Mouse (Mus musculus) left cerebral cortex, adult 2 months (tissue): Measurements from ENCODE around the gene Ptprh. TPM values are rescaled to one million over a fixed set of nuclear protein-coding genes. Genes with fewer than 3 reads are reported as not detected.
"Not testable (repeated sequence)": the region's sequence is repeated elsewhere in the genome, so short reads cannot be mapped to it uniquely, and the experiment has no call there.

ENCODE experiments used
- DNase-seq, 2 experiments: peaks; one replicate each; pipeline ENCODE4 v3.0.0; 2021 to 2022; ENCODE audit warnings: low spot score in 2 of 2, mixed read lengths in 1 of 2; ENCODE audit errors: extremely low spot score in 1 of 2
- H3K27ac ChIP-seq: fragments of 200-600 bp; 2 replicates; pipeline ENCODE4 v1.8.1; 2022
- H3K4me3 ChIP-seq: fragments of 200-600 bp; 2 replicates; pipeline ENCODE4 v1.8.1; 2022
- CTCF ChIP-seq: fragments of 200-600 bp; IDR thresholded peaks from 2 replicates; pipeline ENCODE4 v1.8.1; 2022; ENCODE audit warnings: antibody characterized with exemption, mild to moderate bottlenecking, moderate library complexity
- intact Hi-C: fragments of 180-260 bp; cut with DNase I; formaldehyde crosslinking; loops from one replicate; pipeline ENCODE4 v1.15.1; 2025
- total RNA-seq, 2 experiments: library from RNA; stranded (reverse); gene quantifications; 2 replicates each; pipeline ENCODE4 v1.2.3; 2021

Gene Ptprh
- total RNA-seq, 2 experiments from 2014 or later: 0.35 to 0.43 TPM

- no peak for DNase-seq
- intact Hi-C loops: no loop called here
- H3K27ac ChIP-seq: no peak within 1 kb of the TSS
- no peak within 1 kb of the TSS for H3K4me3 ChIP-seq
- no peak for TF ChIP-seq CTCF
These were observed 71.7 kb downstream of the Ptprh start, which contains the start of gene Dnaaf3 for GRCm38 (mm10) chr7:4532005-4532729. Gene Dnaaf3, minus strand, starts transcription at chr7:4532453.

- H3K4me3 ChIP-seq, H3K27ac ChIP-seq, intact Hi-C loops, DNase-seq: not testable (repeated sequence)
These were observed 73.7 kb downstream of the Ptprh start for GRCm38 (mm10) chr7:4530166-4530565.

- intact Hi-C loops: no loop called here
- no peak overlapping the region for H3K4me3 ChIP-seq
- DNase-seq: no peak
- H3K27ac ChIP-seq: no peak overlapping the region
- TF ChIP-seq CTCF: no peak
These were observed 76.5 kb downstream of the Ptprh start for GRCm38 (mm10) chr7:4527302-4527689.

GRCm38 (mm10) chr7:4526341-4527301 is 77.2 kb downstream of the Ptprh start:
- intact Hi-C loops: no loop called here
- no peak overlapping the region for H3K27ac ChIP-seq
- TF ChIP-seq CTCF: peak; percentile 68

GRCm38 (mm10) chr7:4524212-4524922 is 79.5 kb downstream of the Ptprh start, which contains the start of gene Tnni3:
Gene Tnni3, minus strand, starts transcription at chr7:4524229.
- H3K27ac ChIP-seq, DNase-seq, H3K4me3 ChIP-seq: not testable (repeated sequence)
- intact Hi-C loops: loop anchor here (5.0 kb wide), 1 partner anchor 92 kb away; no protein-coding TSS in a partner anchor
- TF ChIP-seq CTCF: peak; percentile 60

More at GRCm38 (mm10) chr7:4526341-4527301, 77.2 kb downstream of the Ptprh start:
- H3K4me3 ChIP-seq: peak overlapping the region; percentile 21; the same call in 1 of the 2 replicates
- peak; percentile 73 to 75 for DNase-seq

- no peak for TF ChIP-seq CTCF
- no peak overlapping the region for H3K4me3 ChIP-seq
- intact Hi-C loops: loop anchor here (5.0 kb wide), 1 partner anchor 91 kb away; no protein-coding TSS in a partner anchor
- DNase-seq: no peak
- no peak overlapping the region for H3K27ac ChIP-seq
These were observed 80.4 kb downstream of the Ptprh start for GRCm38 (mm10) chr7:4523205-4524130.

- intact Hi-C loops: loop anchor here (5.0 kb wide), 1 partner anchor 90 kb away; no protein-coding TSS in a partner anchor
- no peak for TF ChIP-seq CTCF
- no peak overlapping the region for H3K27ac ChIP-seq
These were observed 81.5 kb downstream of the Ptprh start for GRCm38 (mm10) chr7:4522292-4522691.

GRCm38 (mm10) chr7:4521231-4522003 is 82.4 kb downstream of the Ptprh start:
- peak overlapping the region; percentile 9; the same call in 1 of the 2 replicates for H3K4me3 ChIP-seq
- TF ChIP-seq CTCF: no peak
- no peak for DNase-seq
- intact Hi-C loops: loop anchor here (5.0 kb wide), 1 partner anchor 89 kb away; no protein-coding TSS in a partner anchor
- no peak overlapping the region for H3K27ac ChIP-seq

More at GRCm38 (mm10) chr7:4522292-4522691, 81.5 kb downstream of the Ptprh start:
- H3K4me3 ChIP-seq: no peak overlapping the region
- DNase-seq: no peak

GRCm38 (mm10) chr7:4518487-4518886 is 85.4 kb downstream of the Ptprh start:
- no peak for DNase-seq
- no peak overlapping the region for H3K4me3 ChIP-seq
- intact Hi-C loops: no loop called here

More at GRCm38 (mm10) chr7:4518487-4518886, 85.4 kb downstream of the Ptprh start:
- no peak for TF ChIP-seq CTCF
- no peak overlapping the region for H3K27ac ChIP-seq
